Mouse (Mus musculus) hindbrain, postnatal 0 days (tissue): ENCODE data around the gene Pdcd11. TPM values are rescaled to one million over a fixed set of nuclear protein-coding genes. Genes with fewer than 3 reads are reported as not detected.

Experiments
- ATAC-seq: fragments of 200-750 bp; cut with Nextera tagmentation; 2 replicates; pipeline ENCODE4 v1.8.0; 2017; ENCODE audit warnings: mild to moderate bottlenecking, moderate TSS enrichment, moderate library complexity
- DNase-seq: peaks from one replicate; pipeline ENCODE4 v3.0.0-alpha.2; 2015; ENCODE audit warnings: low spot score
- H3K27ac ChIP-seq: fragments of 300-500 bp; sonication (generic); 2 replicates; pipeline ENCODE4 v1.5.1; 2014; ENCODE audit warnings: mild to moderate bottlenecking
- H3K27me3 ChIP-seq: fragments of 300-500 bp; sonication (generic); 2 replicates; pipeline ENCODE4 v1.6.1; 2014; ENCODE audit warnings: low read length, mixed read lengths; ENCODE audit not compliant: insufficient read depth
- H3K36me3 ChIP-seq: fragments of 300-500 bp; sonication (generic); 2 replicates; pipeline ENCODE4 v1.6.1; 2014; ENCODE audit warnings: low read length, mixed read lengths; ENCODE audit not compliant: insufficient read depth
- H3K4me1 ChIP-seq: fragments of 300-500 bp; sonication (generic); 2 replicates; pipeline ENCODE4 v1.6.1; 2014; ENCODE audit warnings: antibody characterized with exemption, low read length, mixed read lengths; ENCODE audit not compliant: insufficient read depth
- H3K4me2 ChIP-seq: fragments of 300-500 bp; sonication (generic); 2 replicates; pipeline ENCODE4 v1.6.1; 2014; ENCODE audit warnings: low read depth, mild to moderate bottlenecking, low read length, moderate library complexity, mixed read lengths
- H3K4me3 ChIP-seq: fragments of 300-500 bp; sonication (generic); 2 replicates; pipeline ENCODE4 v1.5.1; 2014; ENCODE audit warnings: low read length
- H3K9ac ChIP-seq: fragments of 300-500 bp; sonication (generic); replicated peaks from 2 replicates; pipeline ENCODE4 v1.6.1; 2014; ENCODE audit warnings: mild to moderate bottlenecking, low read length, moderate library complexity, mixed read lengths
- H3K9me3 ChIP-seq: fragments of 300-500 bp; sonication (generic); 2 replicates; pipeline ENCODE4 v1.6.1; 2016; ENCODE audit warnings: low read length, mixed read lengths
- CTCF ChIP-seq: IDR thresholded peaks from 2 replicates; pipeline ENCODE4 v1.5.1; 2016; ENCODE audit warnings: antibody characterized with exemption, control low read depth, low read depth
- WGBS: fragments of 180-500 bp; shearing (Covaris S2); extraction: QIAGEN DNeasy Blood & Tissue Kit; methylation state at CpG from one replicate; pipeline ENCODE4 v1.1.7; 2014; 5-methylcytosine and 5-hydroxymethylcytosine counted together
- polyA plus RNA-seq: library from polyadenylated mRNA; unstranded; fragments of >200 nt; fragmentation: Nextera tagmentation; extraction: Ambion mirVana; gene quantifications from 2 replicates; pipeline ENCODE4 v1.2.1, GENCODE M21; 2015
- total RNA-seq: library from RNA; depleted of rRNA; stranded (reverse); fragments of >200 nt; gene quantifications from 2 replicates; pipeline ENCODE4 v1.2.3, GENCODE M21; 2014

Pdcd11 gene
- total and polyA plus RNA-seq, 2 experiments from 2014 or later: 4.3 to 10.4 TPM

- Histone ChIP-seq H3K9ac (peak overlapping the region; percentile 89), H3K4me3 (peak overlapping the region; percentile 96), H3K36me3 (peaks cover 12% of the 10 kb centered on the region), H3K9me3 (no peaks in the 10 kb centered on the region), H3K4me1 (no peaks in the 10 kb centered on the region), H3K4me2 (peak overlapping the region; percentile 75), H3K27me3 (no peaks in the 10 kb centered on the region), H3K27ac (peak overlapping the region; percentile 88)
- DNase-seq (peak; percentile 90), ATAC-seq (peak; percentile 94)
- peak; percentile 35; the same call in 1 of the 2 replicates for TF ChIP-seq CTCF
- WGBS: 0% methylated on average over 46 of the region's 72 CpGs
These were observed 22.5 kb upstream of the Pdcd11 start for GRCm38 (mm10) chr19:47067924-47068611.

GRCm38 (mm10) chr19:47088226-47088625 lies 2.3 kb upstream of the Pdcd11 start:
- no peak overlapping the region for H3K27ac ChIP-seq
- H3K4me3 ChIP-seq: no peak overlapping the region
- 81% methylated on average over 3 of the region's 3 CpGs for WGBS
- no peaks in the 10 kb centered on the region for H3K27me3 ChIP-seq
- peaks cover 13% of the 10 kb centered on the region; the same call in 1 of the 2 replicates for H3K4me1 ChIP-seq
- no peak overlapping the region for H3K9ac ChIP-seq
- no peak for ATAC-seq
- peaks cover 30% of the 10 kb centered on the region for H3K36me3 ChIP-seq
- H3K4me2 ChIP-seq: no peak overlapping the region
- no peaks in the 10 kb centered on the region for H3K9me3 ChIP-seq
- TF ChIP-seq CTCF: no peak
- no peak for DNase-seq

- no peaks in the 10 kb centered on the region for H3K27me3 ChIP-seq
- ATAC-seq (peak; percentile 73), DNase-seq (no peak)
- H3K36me3 ChIP-seq: peaks cover 22% of the 10 kb centered on the region
- H3K4me2 ChIP-seq: peak overlapping the region; percentile 89
- peaks cover 13% of the 10 kb centered on the region; the same call in 1 of the 2 replicates for H3K4me1 ChIP-seq
- H3K9me3 ChIP-seq: no peaks in the 10 kb centered on the region
- TF ChIP-seq CTCF: no peak
- peak overlapping the region; percentile 95 for H3K9ac ChIP-seq
- 3% methylated on average over 36 of the region's 36 CpGs for WGBS
- H3K4me3 ChIP-seq: peak overlapping the region; percentile 78
- peak overlapping the region; percentile 93 for H3K27ac ChIP-seq
These were observed 646 bp upstream of the Pdcd11 start for GRCm38 (mm10) chr19:47089718-47090525.

DNA sequence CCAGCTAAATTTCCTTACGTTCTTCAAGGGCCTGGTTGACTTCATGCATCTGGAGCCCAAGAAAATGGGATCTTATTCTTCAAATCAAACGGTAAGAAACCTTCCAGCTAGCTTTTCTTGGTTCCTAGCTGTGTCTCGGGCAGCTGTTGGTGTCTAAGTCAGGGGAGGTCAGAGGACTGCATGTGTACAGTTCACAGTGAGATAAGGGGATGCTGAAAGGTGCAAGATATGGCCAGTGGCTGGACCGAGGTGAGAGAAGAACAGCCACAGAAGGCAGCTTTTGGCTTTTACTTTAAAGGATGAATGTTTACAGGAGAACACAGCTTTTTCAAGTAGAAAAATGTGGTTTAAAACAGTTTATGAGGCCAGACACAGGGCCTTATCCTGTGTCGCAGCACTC lies 10.5 kb downstream of the Pdcd11 start:
- H3K4me3 ChIP-seq: no peak overlapping the region
- H3K4me2 ChIP-seq: no peak overlapping the region
- DNase-seq (no peak), ATAC-seq (no peak)
- H3K36me3 ChIP-seq: peaks cover 63% of the 10 kb centered on the region
- no peaks in the 10 kb centered on the region for H3K4me1 ChIP-seq
- no peak overlapping the region for H3K27ac ChIP-seq
- no peaks in the 10 kb centered on the region for H3K9me3 ChIP-seq
- WGBS: 97% methylated on average over 5 of the region's 5 CpGs
- TF ChIP-seq CTCF: no peak
- H3K27me3 ChIP-seq: no peaks in the 10 kb centered on the region
- H3K9ac ChIP-seq: no peak overlapping the region

DNA sequence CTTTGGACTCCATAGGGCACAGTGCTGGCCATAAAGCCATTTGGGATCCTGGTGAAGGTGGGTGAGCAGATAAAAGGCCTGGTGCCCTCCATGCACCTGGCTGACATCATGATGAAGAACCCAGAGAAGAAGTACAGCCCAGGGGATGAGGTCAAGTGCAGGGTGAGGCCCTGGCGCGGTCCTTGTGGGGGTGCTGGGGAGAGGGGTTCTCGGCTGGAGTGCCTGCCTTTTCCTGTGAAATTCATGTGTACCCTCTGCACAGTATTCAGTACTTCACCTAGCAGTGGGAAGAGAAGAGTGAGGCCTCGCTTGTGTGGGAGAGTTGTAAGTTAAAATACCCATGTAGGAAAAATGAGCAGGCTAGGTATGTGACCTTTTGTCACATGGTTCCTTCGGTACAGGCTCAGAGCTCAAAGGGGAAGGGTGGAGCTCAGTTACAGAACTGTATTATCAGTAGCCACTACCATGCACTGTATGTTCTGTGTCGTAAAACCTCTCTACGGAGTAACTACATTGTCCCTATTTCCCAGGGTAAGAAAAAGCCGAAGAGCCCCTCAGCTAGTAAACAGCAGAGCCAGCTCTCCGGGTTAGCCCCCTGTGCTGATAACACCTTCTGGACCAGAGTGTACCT lies 14.2 kb downstream of the Pdcd11 start:
- Histone ChIP-seq H3K4me3 (no peak overlapping the region), H3K27ac (no peak overlapping the region), H3K4me1 (no peaks in the 10 kb centered on the region), H3K9ac (no peak overlapping the region), H3K27me3 (no peaks in the 10 kb centered on the region), H3K9me3 (no peaks in the 10 kb centered on the region), H3K36me3 (peaks cover 77% of the 10 kb centered on the region), H3K4me2 (no peak overlapping the region)
- 94% methylated on average over 9 of the region's 9 CpGs for WGBS
- DNase-seq: no peak
- ATAC-seq: no peak
- no peak for TF ChIP-seq CTCF

GRCm38 (mm10) chr19:47118634-47119033 lies 28.1 kb downstream of the Pdcd11 start:
- H3K27ac ChIP-seq: no peak overlapping the region
- no peaks in the 10 kb centered on the region for H3K27me3 ChIP-seq
- H3K9me3 ChIP-seq: no peaks in the 10 kb centered on the region
- no peaks in the 10 kb centered on the region for H3K4me1 ChIP-seq
- no peak overlapping the region for H3K9ac ChIP-seq
- DNase-seq: no peak
- no peak for TF ChIP-seq CTCF
- H3K4me2 ChIP-seq: no peak overlapping the region
- 83% methylated on average over 2 of the region's 2 CpGs for WGBS
- H3K36me3 ChIP-seq: peaks cover 54% of the 10 kb centered on the region
- no peak overlapping the region for H3K4me3 ChIP-seq
- ATAC-seq: no peak
